Comparison of ENCODE assay signal across 8 mouse cellular contexts in genomic region chr7:132859042-132859958, GRCm38 (mm10). TPM values are rescaled to one million over a fixed set of nuclear protein-coding genes. Genes with fewer than 3 reads are reported as not detected.
DNase-seq lines count a peak whose midpoint lies in the region; ATAC-seq lines count a peak whose summit lies in the region.

Abraxas2 (plus strand) TSS chr7:132859225.

- under 1% methylated on average over 53 of the region's 53 CpGs for WGBS in hindbrain, embryonic 14.5 days

- H3K9me3 ChIP-seq in hindbrain, embryonic 14.5 days (ENCODE audit: control insufficient read depth, low read length): no peaks in the 10 kb centered on the region

- H3K4me1 ChIP-seq in hindbrain, embryonic 14.5 days (replicated peaks; ENCODE audit: control insufficient read depth, insufficient read depth, low read length): peaks cover 8% of the 10 kb centered on the region

- peak; percentile 95 for ATAC-seq in hindbrain, embryonic 14.5 days (ENCODE audit: low FRiP score)

- H3K27ac ChIP-seq in hindbrain, embryonic 14.5 days: peak within 1 kb of the TSS; percentile 82

- H3K27me3 ChIP-seq in hindbrain, embryonic 14.5 days (ENCODE audit: control insufficient read depth, insufficient read depth, low read length): no peaks in the 10 kb centered on the region

- H3K4me3 ChIP-seq in hindbrain, embryonic 14.5 days (replicated peaks; ENCODE audit: low read length): peak within 1 kb of the TSS; percentile 95

- H3K9ac ChIP-seq in hindbrain, embryonic 14.5 days: peak within 1 kb of the TSS; percentile 90

- peak within 1 kb of the TSS; percentile 77 for H3K4me2 ChIP-seq in hindbrain, embryonic 14.5 days (replicated peaks)

- peak; percentile 94 for DNase-seq in R1 (ENCODE audit: low read depth, low spot score)
- peak; percentile 90 to 96 for DNase-seq in cerebellum, postnatal 25 days
- DNase-seq in frontal cortex, postnatal 25 days (ENCODE audit: low spot score in 2 of 2): peak; percentile 73 to 79
- peak; percentile 89 for DNase-seq in hindbrain, embryonic 14.5 days (ENCODE audit: low spot score)
- DNase-seq in layer of hippocampus, postnatal 36 days: peak; percentile 89 to 92
- DNase-seq in lung, postnatal 36 days: peak; percentile 95
- DNase-seq in retina, postnatal 1 day: peak; percentile 94
- peak; percentile 86 to 87 for DNase-seq in urinary bladder, adult 18-20 months (ENCODE audit: low spot score in 2 of 2)

- no peaks in the 10 kb centered on the region for H3K36me3 ChIP-seq in hindbrain, embryonic 14.5 days (replicated peaks; ENCODE audit: control insufficient read depth, insufficient read depth)

RNA-seq across cellular contexts. Expression of gene Abraxas2, which starts in this region (rescaled TPM):
- 36.4 and 44.9 TPM in 2 replicates for polyA plus RNA-seq in hindbrain, embryonic 14.5 days (2014; fragmentation: Nextera tagmentation; extraction: Ambion mirVana)
- 10 to 100 TPM; 28.3 to 31.5 TPM for total RNA-seq in layer of hippocampus, postnatal 36 days (2021)

Comparison
In these comparisons a context has a peak if more than half of its experiments do, and no peak if none do; other contexts are left out.
1. Peak in every context shown above with its lines: DNase-seq, ATAC-seq, H3K4me3 ChIP-seq and H3K27ac ChIP-seq.